Mouse (Mus musculus) brain, embryonic 14.5 days (tissue): Measurements from ENCODE around the gene Gm12248.

Experiments
- CTCF ChIP-seq: fragments of 200-500 bp; IDR thresholded peaks from 2 replicates; pipeline ENCODE4 v1.5.1; 2012; ENCODE audit warnings: inconsistent platforms, mild to moderate bottlenecking, moderate library complexity, borderline replicate concordance; ENCODE audit not compliant: insufficient read depth, insufficient read length; ENCODE audit errors: extremely low read depth
- POLR2A ChIP-seq: fragments of 200-500 bp; IDR thresholded peaks from 2 replicates; pipeline ENCODE4 v1.6.1; 2012; ENCODE audit warnings: mild to moderate bottlenecking, inconsistent platforms, borderline replicate concordance; ENCODE audit not compliant: poor library complexity, insufficient read depth, insufficient read length, severe bottlenecking; ENCODE audit errors: extremely low read depth

- TF ChIP-seq CTCF, result no peak
- no peak for TF ChIP-seq POLR2A
Measured at GRCm38 (mm10) chr11:58017422-58017821, 75.5 kb downstream of the Gm12248 start.
